Mouse (Mus musculus): ENCODE results near the gene Gm45021. TPM values are rescaled to one million over a fixed set of nuclear protein-coding genes. Genes with fewer than 3 reads are reported as not detected.

Gene Gm45021
- polyA plus RNA-seq, 1 experiment from 2014 or later, result not detected

GRCm38 (mm10) chr6:48636515-48636914, 47.1 kb downstream of the Gm45021 start:
- no peak for ATAC-seq (ENCODE audit: low FRiP score)
- Histone ChIP-seq H3K9ac (no peak overlapping the region), H3K27me3 (ENCODE audit: control insufficient read depth, insufficient read depth, low read length) (no peaks in the 10 kb centered on the region), H3K27ac (no peak overlapping the region), H3K4me1 (replicated peaks; ENCODE audit: control insufficient read depth, insufficient read depth, low read length) (no peaks in the 10 kb centered on the region), H3K36me3 (replicated peaks; ENCODE audit: control insufficient read depth, insufficient read depth) (no peaks in the 10 kb centered on the region), H3K4me2 (replicated peaks) (no peak overlapping the region), H3K9me3 (ENCODE audit: control insufficient read depth, low read length) (no peaks in the 10 kb centered on the region), H3K4me3 (replicated peaks; ENCODE audit: low read length) (no peak overlapping the region)
- WGBS, result 33% methylated on average over 6 of the region's 6 CpGs
- no peak for DNase-seq (ENCODE audit: low spot score)

GRCm38 (mm10) chr6:48637811-48638500, 48.5 kb downstream of the Gm45021 start:
- no peaks in the 10 kb centered on the region for H3K36me3 ChIP-seq (replicated peaks; ENCODE audit: control insufficient read depth, insufficient read depth)
- no peaks in the 10 kb centered on the region for H3K4me1 ChIP-seq (replicated peaks; ENCODE audit: control insufficient read depth, insufficient read depth, low read length)
- no peaks in the 10 kb centered on the region for H3K27me3 ChIP-seq (ENCODE audit: control insufficient read depth, insufficient read depth, low read length)
- no peak overlapping the region for H3K4me2 ChIP-seq (replicated peaks)
- H3K4me3 ChIP-seq (replicated peaks; ENCODE audit: low read length), result no peak overlapping the region
- DNase-seq (ENCODE audit: low spot score) (no peak), ATAC-seq (ENCODE audit: low FRiP score) (no peak)
- H3K9ac ChIP-seq, result no peak overlapping the region
- no peak overlapping the region for H3K27ac ChIP-seq
- 67% methylated on average over 6 of the region's 6 CpGs for WGBS
- no peaks in the 10 kb centered on the region for H3K9me3 ChIP-seq (ENCODE audit: control insufficient read depth, low read length)

- no peak overlapping the region for H3K27ac ChIP-seq
- H3K4me2 ChIP-seq (replicated peaks), result no peak overlapping the region
- 77% methylated on average over 2 of the region's 2 CpGs for WGBS
- ATAC-seq (ENCODE audit: low FRiP score), result no peak
- no peak overlapping the region for H3K4me3 ChIP-seq (replicated peaks; ENCODE audit: low read length)
- no peak for DNase-seq (ENCODE audit: low spot score)
- no peaks in the 10 kb centered on the region for H3K36me3 ChIP-seq (replicated peaks; ENCODE audit: control insufficient read depth, insufficient read depth)
- no peaks in the 10 kb centered on the region for H3K4me1 ChIP-seq (replicated peaks; ENCODE audit: control insufficient read depth, insufficient read depth, low read length)
- no peaks in the 10 kb centered on the region for H3K27me3 ChIP-seq (ENCODE audit: control insufficient read depth, insufficient read depth, low read length)
- no peak overlapping the region for H3K9ac ChIP-seq
- no peaks in the 10 kb centered on the region for H3K9me3 ChIP-seq (ENCODE audit: control insufficient read depth, low read length)
These were observed 49.1 kb downstream of the Gm45021 start for GRCm38 (mm10) chr6:48638553-48638952.

DNA sequence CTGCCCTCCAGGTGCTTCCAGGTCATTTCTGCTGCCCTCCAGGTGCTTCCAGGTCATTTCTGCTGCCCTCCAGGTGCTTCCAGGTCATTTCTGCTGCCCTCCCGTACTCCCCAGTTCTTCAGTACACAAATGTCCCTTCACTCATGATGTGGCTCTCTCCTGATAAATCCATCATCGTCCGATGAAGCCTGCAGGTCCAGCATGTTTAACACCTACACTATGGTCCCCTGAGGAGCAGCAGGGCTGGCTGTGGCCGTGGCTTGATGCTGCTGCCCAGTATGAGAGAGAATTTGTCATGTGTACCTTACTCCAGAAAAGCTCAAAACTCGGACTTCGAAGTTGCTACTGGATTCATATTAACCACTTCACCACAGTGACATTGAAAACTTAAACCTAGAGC, 52.0 kb downstream of the Gm45021 start:
- Histone ChIP-seq H3K27me3 (ENCODE audit: control insufficient read depth, insufficient read depth, low read length) (no peaks in the 10 kb centered on the region), H3K36me3 (replicated peaks; ENCODE audit: control insufficient read depth, insufficient read depth) (no peaks in the 10 kb centered on the region), H3K9ac (no peak overlapping the region), H3K4me3 (replicated peaks; ENCODE audit: low read length) (no peak overlapping the region), H3K27ac (no peak overlapping the region), H3K4me2 (replicated peaks) (no peak overlapping the region), H3K9me3 (ENCODE audit: control insufficient read depth, low read length) (no peaks in the 10 kb centered on the region), H3K4me1 (replicated peaks; ENCODE audit: control insufficient read depth, insufficient read depth, low read length) (no peaks in the 10 kb centered on the region)
- ATAC-seq (ENCODE audit: low FRiP score) (no peak), DNase-seq (ENCODE audit: low spot score) (no peak)
- WGBS, result 82% methylated on average over 6 of the region's 6 CpGs

GRCm38 (mm10) chr6:48642764-48643292, 53.4 kb downstream of the Gm45021 start:
- no peak for ATAC-seq (ENCODE audit: low FRiP score)
- DNase-seq (ENCODE audit: low spot score), result peak; percentile 85
- no peaks in the 10 kb centered on the region for H3K4me1 ChIP-seq (replicated peaks; ENCODE audit: control insufficient read depth, insufficient read depth, low read length)

DNA sequence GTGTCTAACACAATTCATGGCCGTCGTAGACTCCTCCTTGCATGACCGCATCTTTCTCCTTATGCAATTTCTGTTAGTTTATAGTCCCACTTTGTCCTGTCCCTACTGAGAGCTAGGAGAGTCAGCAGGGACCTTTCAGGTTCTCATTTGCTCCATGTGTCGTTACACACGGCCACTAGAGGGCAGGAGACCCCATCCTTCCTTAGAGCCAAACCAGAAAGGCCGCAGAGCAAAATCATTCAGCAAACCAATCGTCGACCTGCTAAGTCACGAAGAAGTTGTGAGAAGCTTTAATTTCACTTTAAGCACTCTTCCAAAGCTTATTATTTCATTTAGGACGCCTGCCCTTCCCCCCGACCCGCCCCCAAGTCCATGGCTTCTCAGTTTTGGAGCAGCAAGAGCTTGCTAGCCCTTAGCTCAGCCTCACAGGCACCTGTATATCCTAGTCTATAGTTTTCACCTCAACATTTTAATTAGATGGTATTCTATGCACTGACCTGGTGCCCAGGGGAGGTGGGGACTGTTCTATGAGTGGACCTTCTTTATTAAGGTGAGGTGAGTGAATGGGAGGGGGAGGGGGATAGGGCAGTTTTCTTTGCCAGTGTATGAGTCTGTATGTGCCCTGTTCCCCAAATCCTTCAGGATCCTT, 56.4 kb downstream of the Gm45021 start:
- H3K9me3 ChIP-seq (ENCODE audit: control insufficient read depth, low read length), result no peaks in the 10 kb centered on the region
- no peaks in the 10 kb centered on the region for H3K27me3 ChIP-seq (ENCODE audit: control insufficient read depth, insufficient read depth, low read length)
- no peaks in the 10 kb centered on the region for H3K36me3 ChIP-seq (replicated peaks; ENCODE audit: control insufficient read depth, insufficient read depth)
- no peak overlapping the region for H3K4me2 ChIP-seq (replicated peaks)
- peak; percentile 57; the same call in 1 of the 2 replicates for ATAC-seq (ENCODE audit: low FRiP score)
- H3K4me3 ChIP-seq (replicated peaks; ENCODE audit: low read length), result no peak overlapping the region
- 15% methylated on average over 12 of the region's 12 CpGs for WGBS
- H3K27ac ChIP-seq, result no peak overlapping the region
- H3K4me1 ChIP-seq (replicated peaks; ENCODE audit: control insufficient read depth, insufficient read depth, low read length), result no peaks in the 10 kb centered on the region
- H3K9ac ChIP-seq, result no peak overlapping the region
- peak; percentile 79 for DNase-seq (ENCODE audit: low spot score)

More at GRCm38 (mm10) chr6:48642764-48643292, 53.4 kb downstream of the Gm45021 start:
- Histone ChIP-seq H3K4me3 (replicated peaks; ENCODE audit: low read length) (no peak overlapping the region), H3K4me2 (replicated peaks) (no peak overlapping the region), H3K27ac (no peak overlapping the region), H3K36me3 (replicated peaks; ENCODE audit: control insufficient read depth, insufficient read depth) (no peaks in the 10 kb centered on the region), H3K9ac (no peak overlapping the region), H3K9me3 (ENCODE audit: control insufficient read depth, low read length) (no peaks in the 10 kb centered on the region), H3K27me3 (ENCODE audit: control insufficient read depth, insufficient read depth, low read length) (no peaks in the 10 kb centered on the region)
- 22% methylated on average over 4 of the region's 4 CpGs for WGBS

DNA sequence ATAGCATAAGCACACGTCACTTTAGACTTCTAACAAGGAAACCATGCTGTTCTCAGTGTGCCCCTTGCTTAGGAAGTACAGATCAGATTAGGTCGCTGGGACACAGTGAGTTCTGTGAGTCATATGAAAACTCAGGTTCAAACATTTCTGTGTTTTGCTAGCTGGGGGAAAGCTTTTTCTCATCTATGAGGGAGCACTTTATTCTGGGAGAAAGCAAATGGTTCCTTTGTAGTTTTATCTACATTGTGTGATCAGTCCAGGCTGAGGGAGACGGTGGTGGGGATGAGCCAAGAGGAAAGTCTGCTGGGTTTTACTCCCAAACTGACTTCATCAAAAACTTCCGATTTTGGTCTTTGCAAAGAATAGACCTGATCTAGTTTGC, 56.9 kb downstream of the Gm45021 start:
- H3K4me1 ChIP-seq (replicated peaks; ENCODE audit: control insufficient read depth, insufficient read depth, low read length), result no peaks in the 10 kb centered on the region
- H3K4me2 ChIP-seq (replicated peaks), result no peak overlapping the region
- H3K9ac ChIP-seq, result no peak overlapping the region
- no peaks in the 10 kb centered on the region for H3K27me3 ChIP-seq (ENCODE audit: control insufficient read depth, insufficient read depth, low read length)
- no peaks in the 10 kb centered on the region for H3K36me3 ChIP-seq (replicated peaks; ENCODE audit: control insufficient read depth, insufficient read depth)
- no peak for DNase-seq (ENCODE audit: low spot score)
- H3K27ac ChIP-seq, result no peak overlapping the region
- H3K9me3 ChIP-seq (ENCODE audit: control insufficient read depth, low read length), result no peaks in the 10 kb centered on the region
- no peak overlapping the region for H3K4me3 ChIP-seq (replicated peaks; ENCODE audit: low read length)
- no peak for ATAC-seq (ENCODE audit: low FRiP score)
- WGBS, result 88% methylated on average over 4 of the region's 4 CpGs

- no peak within 1 kb of the TSS for H3K4me3 ChIP-seq (replicated peaks; ENCODE audit: low read length)
- H3K4me2 ChIP-seq (replicated peaks), result no peak within 1 kb of the TSS
- DNase-seq (ENCODE audit: low spot score), result no peak
- 47% methylated on average over 3 of the region's 3 CpGs for WGBS
- no peaks in the 10 kb centered on the region for H3K9me3 ChIP-seq (ENCODE audit: control insufficient read depth, low read length)
- H3K4me1 ChIP-seq (replicated peaks; ENCODE audit: control insufficient read depth, insufficient read depth, low read length), result no peaks in the 10 kb centered on the region
- no peak for ATAC-seq (ENCODE audit: low FRiP score)
- H3K27ac ChIP-seq, result no peak within 1 kb of the TSS
- H3K27me3 ChIP-seq (ENCODE audit: control insufficient read depth, insufficient read depth, low read length), result no peaks in the 10 kb centered on the region
- H3K36me3 ChIP-seq (replicated peaks; ENCODE audit: control insufficient read depth, insufficient read depth), result no peaks in the 10 kb centered on the region
- no peak within 1 kb of the TSS for H3K9ac ChIP-seq
These were observed 57.6 kb downstream of the Gm45021 start, which contains the start of gene Gimap8 for GRCm38 (mm10) chr6:48646995-48647394. TSS of gene Gimap8 (plus strand) at chr6:48647234.

- no peak overlapping the region for H3K9ac ChIP-seq
- H3K27ac ChIP-seq, result no peak overlapping the region
- no peaks in the 10 kb centered on the region for H3K27me3 ChIP-seq (ENCODE audit: control insufficient read depth, insufficient read depth, low read length)
- ATAC-seq (ENCODE audit: low FRiP score) (no peak), DNase-seq (ENCODE audit: low spot score) (no peak)
- H3K4me1 ChIP-seq (replicated peaks; ENCODE audit: control insufficient read depth, insufficient read depth, low read length), result no peaks in the 10 kb centered on the region
- H3K36me3 ChIP-seq (replicated peaks; ENCODE audit: control insufficient read depth, insufficient read depth), result no peaks in the 10 kb centered on the region
- 90% methylated on average over 2 of the region's 2 CpGs for WGBS
- no peak overlapping the region for H3K4me3 ChIP-seq (replicated peaks; ENCODE audit: low read length)
- H3K9me3 ChIP-seq (ENCODE audit: control insufficient read depth, low read length), result no peaks in the 10 kb centered on the region
- H3K4me2 ChIP-seq (replicated peaks), result no peak overlapping the region
These were observed 58.2 kb downstream of the Gm45021 start for GRCm38 (mm10) chr6:48647611-48648010.
